Mouse (Mus musculus) thymus, postnatal 10 days (tissue): ENCODE results near the gene Olfr1381.
"Not testable (repeated sequence)": the region's sequence is repeated elsewhere in the genome, so short reads cannot be mapped to it uniquely, and the experiment has no call there.

Experiments
- DNase-seq, 2 experiments: peaks; one replicate each; pipeline ENCODE4 v3.0.0; 2021; ENCODE audit warnings: low spot score in 2 of 2

Olfr1381 gene

GRCm38 (mm10) chr11:49543149-49543548 is at the start of gene Olfr1381:
TSS of gene Olfr1381 (plus strand) at chr11:49543449.
- DNase-seq = not testable (repeated sequence)

- DNase-seq = no peak
These were observed 25.2 kb upstream of the Olfr1381 start for GRCm38 (mm10) chr11:49518086-49518485.

DNA sequence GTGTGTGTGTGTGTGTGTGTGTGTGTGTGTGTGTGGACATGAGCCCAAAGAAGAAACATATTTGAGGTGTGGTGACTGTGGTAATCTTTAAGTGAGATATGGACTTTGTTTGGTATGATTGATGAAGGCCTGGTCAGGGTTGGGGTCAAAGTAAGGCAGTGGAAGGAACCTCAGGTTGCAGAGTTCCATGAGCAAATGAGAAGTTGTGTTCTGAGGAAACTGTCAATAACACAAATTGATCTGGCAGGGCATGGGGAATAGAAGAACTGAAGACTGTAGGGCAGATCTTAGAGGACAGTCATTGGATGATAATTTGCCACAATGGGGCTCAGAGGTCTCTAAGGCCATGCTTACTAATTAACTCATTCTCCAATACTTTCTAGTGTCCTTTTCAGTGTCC is 23.9 kb upstream of the Olfr1381 start, which contains the start of gene Olfr1383:
TSS of gene Olfr1383 (plus strand) at position 301 of the 400 bp plus-strand sequence.
- no peak for DNase-seq

DNA sequence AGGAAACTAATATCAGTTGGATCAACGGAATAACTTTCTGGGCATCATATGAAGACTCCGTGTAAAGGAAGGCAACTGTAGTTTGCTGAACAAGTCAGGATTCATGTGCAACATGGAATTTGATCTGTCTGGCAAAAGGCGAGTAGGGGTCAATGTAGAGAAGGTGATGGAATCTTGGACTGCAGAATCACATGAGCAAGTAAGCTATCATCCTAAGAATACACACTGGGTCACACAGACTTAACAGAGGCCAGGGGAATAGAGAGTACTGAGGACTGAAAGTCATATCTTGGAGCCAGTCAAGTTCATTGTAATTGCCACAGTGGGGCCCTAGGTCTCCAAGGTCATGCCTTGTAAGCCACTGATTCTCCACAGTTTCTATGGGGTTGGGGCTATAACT is 15.3 kb upstream of the Olfr1381 start, which contains the start of gene Olfr1382:
TSS of gene Olfr1382 (plus strand) at position 301 of the 400 bp plus-strand sequence.
- DNase-seq = no peak

- no peak for DNase-seq
These were observed 10.5 kb upstream of the Olfr1381 start for GRCm38 (mm10) chr11:49532761-49533160.

GRCm38 (mm10) chr11:49536631-49537030 is 6.6 kb upstream of the Olfr1381 start:
- DNase-seq = not testable (repeated sequence)

- not testable (repeated sequence) for DNase-seq
These were observed 10.8 kb downstream of the Olfr1381 start for GRCm38 (mm10) chr11:49554033-49554432.

- not testable (repeated sequence) for DNase-seq
These were observed 13.3 kb downstream of the Olfr1381 start, which contains the start of gene Olfr1380 for GRCm38 (mm10) chr11:49556578-49556977. TSS of gene Olfr1380 (plus strand) at chr11:49556878.

DNA sequence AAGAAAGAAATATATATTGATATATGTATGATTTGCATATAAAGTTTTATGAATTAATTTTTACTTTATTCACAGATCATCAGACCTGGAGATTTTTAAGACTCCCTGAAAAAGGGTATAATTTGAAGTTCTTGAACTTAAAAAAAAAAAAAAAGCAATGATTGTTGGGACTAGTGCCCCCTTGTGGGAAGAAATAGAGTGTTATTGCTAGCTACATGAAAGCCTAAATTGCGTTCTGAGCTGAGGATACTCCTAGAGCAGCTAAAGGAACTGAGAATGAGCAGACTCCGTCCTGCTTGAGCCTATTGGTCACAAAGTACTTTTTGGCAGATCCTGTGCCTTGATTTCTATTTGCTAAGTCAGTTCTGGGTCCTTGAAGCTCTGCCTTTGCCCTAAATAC is 31.8 kb downstream of the Olfr1381 start:
- not testable (repeated sequence) for DNase-seq

DNA sequence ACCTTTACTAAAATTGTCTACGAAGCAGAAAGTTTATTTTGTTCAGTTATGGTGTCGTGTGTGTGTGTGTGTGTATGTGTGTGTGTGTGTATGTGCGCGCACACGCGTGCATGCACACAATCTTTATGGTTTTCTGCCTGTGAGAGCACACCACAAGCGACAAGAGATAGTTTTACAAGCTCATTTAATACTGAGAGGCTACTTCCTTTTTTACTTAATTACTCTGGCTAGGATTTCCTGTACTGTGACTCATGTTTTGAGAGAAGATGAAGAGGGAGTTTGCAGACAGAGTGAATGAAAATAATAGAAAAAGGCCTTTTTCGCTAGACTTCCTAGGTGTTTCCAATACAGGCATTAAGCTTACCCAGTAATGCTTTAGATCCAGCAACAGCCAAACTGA is 37.2 kb downstream of the Olfr1381 start:
- DNase-seq = not testable (repeated sequence)

- DNase-seq = no peak
These were observed 47.0 kb downstream of the Olfr1381 start for GRCm38 (mm10) chr11:49590213-49590612.

- not testable (repeated sequence) for DNase-seq
These were observed 53.9 kb downstream of the Olfr1381 start for GRCm38 (mm10) chr11:49597149-49597548.
